Mouse (Mus musculus) thymus, adult 2 months (tissue): ENCODE measurements at regions not wholly inside any gene's neighbourhood (a gene's known extent, or its start where the extent isn't known, plus 50 kb on each side); places are given as distances from the start of the nearest gene placed in this dataset.

Experiments
- DNase-seq: peaks from one replicate; pipeline ENCODE4 v3.0.0; 2021
- H3K27ac ChIP-seq: fragments of 200-500 bp; 2 replicates; pipeline ENCODE4 v1.5.1; 2012; ENCODE audit warnings: low read length, control low read depth; ENCODE audit not compliant: control insufficient read depth, insufficient read depth
- H3K27me3 ChIP-seq: fragments of 200-500 bp; 2 replicates; pipeline ENCODE4 v1.6.1; 2012; ENCODE audit warnings: mild to moderate bottlenecking, low read length, moderate library complexity, mixed read lengths; ENCODE audit not compliant: control insufficient read depth, insufficient read depth
- H3K36me3 ChIP-seq: fragments of 200-500 bp; 2 replicates; pipeline ENCODE4 v1.6.1; 2012; ENCODE audit warnings: mild to moderate bottlenecking, low read length, moderate library complexity; ENCODE audit not compliant: control insufficient read depth, insufficient read depth
- H3K4me1 ChIP-seq: fragments of 200-500 bp; replicated peaks from 2 replicates; pipeline ENCODE4 v1.6.1; 2012; ENCODE audit warnings: low read length; ENCODE audit not compliant: control insufficient read depth, insufficient read depth
- H3K4me3 ChIP-seq: fragments of 200-500 bp; 2 replicates; pipeline ENCODE4 v1.5.1; 2012; ENCODE audit warnings: mild to moderate bottlenecking, low read length, control low read depth, moderate library complexity; ENCODE audit not compliant: control insufficient read depth, insufficient read depth
- CTCF ChIP-seq: fragments of 200-500 bp; IDR thresholded peaks from 2 replicates; pipeline ENCODE4 v1.5.1; 2012; ENCODE audit warnings: mild to moderate bottlenecking, control low read depth, low read length, moderate library complexity, borderline replicate concordance; ENCODE audit not compliant: control insufficient read depth, poor library complexity, insufficient read depth; ENCODE audit errors: extremely low read depth
- POLR2A ChIP-seq: fragments of 200-500 bp; IDR thresholded peaks from 2 replicates; pipeline ENCODE4 v1.6.1; 2012; ENCODE audit warnings: mild to moderate bottlenecking, low read length, control low read depth, moderate library complexity; ENCODE audit not compliant: control insufficient read depth, poor library complexity, insufficient read depth; ENCODE audit errors: extremely low read depth
- WGBS: fragments of 180-500 bp; shearing (Covaris S2); methylation state at CpG from one replicate; pipeline ENCODE4 v1.1.7; 2018; 5-methylcytosine and 5-hydroxymethylcytosine counted together

- Histone ChIP-seq H3K4me3 (no peak overlapping the region), H3K27ac (no peak overlapping the region), H3K4me1 (no peaks in the 10 kb centered on the region), H3K27me3 (no peaks in the 10 kb centered on the region), H3K36me3 (no peaks in the 10 kb centered on the region)
- 89% methylated on average over 5 of the region's 5 CpGs for WGBS
- no peak for TF ChIP-seq POLR2A
- TF ChIP-seq CTCF, result no peak
- no peak for DNase-seq
Observed at GRCm38 (mm10) chr9:117711793-117712192, 82.1 kb upstream of the Rbms3 start.

DNA sequence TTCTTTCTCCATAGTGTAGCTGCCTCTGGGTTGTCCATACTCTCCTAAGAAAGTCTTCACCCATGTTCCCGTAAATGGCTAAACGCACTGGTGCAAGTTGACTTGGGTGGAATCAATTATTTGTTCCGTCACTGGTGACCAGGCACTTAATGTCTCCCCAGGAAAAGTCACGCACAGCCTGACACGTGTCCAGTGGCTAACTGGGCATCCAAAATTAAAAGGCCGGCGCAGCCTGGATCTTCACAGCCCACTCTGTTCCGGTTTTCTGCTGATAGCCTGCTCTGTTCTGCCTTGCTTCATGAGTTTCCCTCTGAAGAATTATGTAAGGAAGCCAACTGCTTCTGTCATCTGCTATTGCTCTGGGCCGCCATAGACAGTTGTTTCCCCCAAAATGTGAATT is 81.3 kb upstream of the Rbms3 start:
- no peak for DNase-seq
- 95% methylated on average over 9 of the region's 9 CpGs for WGBS
- H3K36me3 ChIP-seq, result no peaks in the 10 kb centered on the region
- no peak overlapping the region for H3K27ac ChIP-seq
- no peaks in the 10 kb centered on the region for H3K4me1 ChIP-seq
- H3K27me3 ChIP-seq, result no peaks in the 10 kb centered on the region
- TF ChIP-seq POLR2A, result no peak
- no peak for TF ChIP-seq CTCF
- H3K4me3 ChIP-seq, result no peak overlapping the region

GRCm38 (mm10) chr9:117709677-117710076 is 80.0 kb upstream of the Rbms3 start:
- DNase-seq, result no peak
- H3K4me1 ChIP-seq, result no peaks in the 10 kb centered on the region
- no peak for TF ChIP-seq CTCF
- TF ChIP-seq POLR2A, result no peak
- no peaks in the 10 kb centered on the region for H3K27me3 ChIP-seq
- 88% methylated on average over 13 of the region's 13 CpGs for WGBS
- no peaks in the 10 kb centered on the region for H3K36me3 ChIP-seq
- no peak overlapping the region for H3K4me3 ChIP-seq
- no peak overlapping the region for H3K27ac ChIP-seq

DNA sequence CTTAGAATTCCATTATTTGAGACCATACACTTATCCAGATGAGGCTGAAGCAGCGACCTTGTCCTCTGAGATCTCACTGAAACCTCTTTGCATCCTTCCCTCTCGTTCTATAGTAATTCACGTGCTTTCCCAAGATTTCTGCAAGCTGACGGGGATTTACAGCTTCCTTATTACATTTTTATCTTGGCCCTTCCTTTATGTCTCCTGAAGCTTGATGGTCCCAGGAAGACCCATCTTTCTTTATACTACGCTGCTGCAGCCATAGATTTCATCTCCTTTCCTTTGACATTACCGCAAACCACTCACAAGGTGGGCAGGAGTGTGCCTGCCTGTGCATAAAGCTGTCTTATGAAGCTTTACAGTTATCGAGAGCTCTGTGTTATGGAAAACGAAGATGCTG is 63.3 kb upstream of the Rbms3 start:
- 92% methylated on average over 8 of the region's 8 CpGs for WGBS
- Histone ChIP-seq H3K27me3 (no peaks in the 10 kb centered on the region), H3K4me3 (no peak overlapping the region), H3K4me1 (no peaks in the 10 kb centered on the region), H3K36me3 (no peaks in the 10 kb centered on the region), H3K27ac (no peak overlapping the region)
- DNase-seq, result no peak
- no peak for TF ChIP-seq CTCF
- TF ChIP-seq POLR2A, result no peak

- Histone ChIP-seq H3K36me3 (no peaks in the 10 kb centered on the region), H3K4me1 (no peaks in the 10 kb centered on the region), H3K4me3 (no peak overlapping the region), H3K27me3 (no peaks in the 10 kb centered on the region), H3K27ac (no peak overlapping the region)
- no peak for DNase-seq
- TF ChIP-seq POLR2A, result no peak
- no peak for TF ChIP-seq CTCF
- WGBS, result 61% methylated on average over 9 of the region's 9 CpGs
Observed at GRCm38 (mm10) chr9:117692486-117692885, 62.8 kb upstream of the Rbms3 start.

DNA sequence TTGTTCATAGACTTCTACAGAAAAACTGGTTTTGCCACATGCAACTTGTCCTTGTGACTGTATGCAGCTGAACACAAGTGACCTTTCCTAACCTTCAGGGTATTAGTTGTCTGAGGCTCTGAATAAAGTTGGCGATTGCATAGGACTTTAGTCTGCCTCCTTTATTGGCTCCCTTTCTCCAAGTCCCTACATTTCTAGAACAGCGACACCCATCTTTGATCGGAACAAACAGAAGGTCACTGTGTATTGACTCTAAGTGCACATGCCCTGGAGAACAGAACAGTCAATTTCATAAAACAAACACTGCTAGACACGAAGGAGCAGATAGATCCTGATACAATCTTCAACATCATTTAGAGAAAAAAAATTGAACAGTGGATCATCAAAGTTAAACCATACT is 60.2 kb upstream of the Rbms3 start:
- 92% methylated on average over 4 of the region's 4 CpGs for WGBS
- Histone ChIP-seq H3K4me3 (no peak overlapping the region), H3K27me3 (no peaks in the 10 kb centered on the region), H3K36me3 (no peaks in the 10 kb centered on the region), H3K4me1 (no peaks in the 10 kb centered on the region), H3K27ac (no peak overlapping the region)
- TF ChIP-seq CTCF, result no peak
- TF ChIP-seq POLR2A, result no peak
- no peak for DNase-seq
